16 mouse cellular contexts compared by ENCODE assay signal in the genomic region with DNA sequence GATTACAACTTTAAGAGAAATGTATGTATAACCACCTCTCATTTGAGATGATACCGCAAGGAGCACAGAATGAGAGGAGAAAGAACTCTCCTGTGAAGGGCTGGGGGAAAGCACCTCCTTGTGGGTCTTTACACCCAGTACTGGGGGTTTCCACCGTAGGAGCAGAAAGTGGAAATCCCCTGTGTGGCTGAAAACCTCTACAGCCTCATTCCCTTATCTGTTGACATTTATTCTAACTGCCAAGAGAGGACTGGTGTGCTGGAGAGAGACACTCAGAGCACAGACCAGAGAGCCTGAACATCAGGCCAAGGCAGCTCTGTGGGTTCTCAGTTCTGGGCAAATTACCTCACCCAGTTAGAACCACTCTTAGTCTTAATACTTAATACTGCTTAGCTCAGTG. TPM values are rescaled to one million over a fixed set of nuclear protein-coding genes. Genes with fewer than 3 reads are reported as not detected.
"Had no signal": no experiment of that assay in that cellular context is flagged by ENCODE, and none has a peak within 500 bp of the region (broad histone marks: within the 10 kb centered on the region; RNA-seq: fewer than 3 reads in every experiment).

No protein-coding gene starts in this region.

- H3K4me3 ChIP-seq: layer of hippocampus, adult 2 months; limb, embryonic 13.5 days; midbrain, embryonic 13.5 days; myocyte; neural tube, embryonic 13.5 days had no signal

- H3K9me3 ChIP-seq: limb, embryonic 13.5 days; midbrain, embryonic 13.5 days had no signal

- H3K27ac ChIP-seq: layer of hippocampus, adult 2 months; limb, embryonic 13.5 days; liver, embryonic 14.5 days; midbrain, embryonic 13.5 days; neural tube, embryonic 13.5 days had no signal

- H3K4me1 ChIP-seq: limb, embryonic 13.5 days; midbrain, embryonic 13.5 days; neural tube, embryonic 13.5 days had no signal

- H3K9ac ChIP-seq: limb, embryonic 13.5 days; liver, embryonic 14.5 days; midbrain, embryonic 13.5 days; neural tube, embryonic 13.5 days had no signal

- DNase-seq: kidney, adult 9 months; kidney, postnatal 10 days; kidney, postnatal 4 days; left cerebral cortex, postnatal 4 days; lung, adult 18-20 months; right cerebral cortex, postnatal 25 days; thymus, adult 18-20 months; thymus, postnatal 14 days had no signal

- H3K4me2 ChIP-seq: limb, embryonic 13.5 days; midbrain, embryonic 13.5 days; neural tube, embryonic 13.5 days had no signal

- H3K27me3 ChIP-seq: limb, embryonic 13.5 days; midbrain, embryonic 13.5 days; neural tube, embryonic 13.5 days had no signal

- ATAC-seq: midbrain, embryonic 13.5 days had no signal

- H3K36me3 ChIP-seq: limb, embryonic 13.5 days; midbrain, embryonic 13.5 days; neural tube, embryonic 13.5 days had no signal

RNA-seq across cellular contexts. Expression of a gene that starts 33.5 kb away (rescaled TPM):
- total RNA-seq: liver, adult 2 months had no signal
- polyA plus RNA-seq: liver, adult 2 months; liver, embryonic 14.5 days; lung, embryonic 16.5 days had no signal
